Mouse (Mus musculus) skeletal muscle tissue, postnatal 0 days (tissue): ENCODE data around the gene Tsr1. TPM values are rescaled to one million over a fixed set of nuclear protein-coding genes. Genes with fewer than 3 reads are reported as not detected.

Experiments used
- microRNA-seq, 2 experiments: library from miRNA; unstranded; fragments of <30 nt; microRNA quantifications; one replicate each; pipeline ENCODE4; 2016
- polyA plus RNA-seq: library from polyadenylated mRNA; unstranded; fragments of >200 nt; fragmentation: Nextera tagmentation; extraction: Ambion mirVana; gene quantifications from 2 replicates; pipeline ENCODE4 v1.2.1, GENCODE M21; 2015

Tsr1 gene
- 17.8 and 18.1 TPM in 2 replicates for polyA plus RNA-seq

GRCm38 (mm10) chr11:74897678-74898516 lies at the start of gene Tsr1:
TSS of gene Tsr1 (plus strand) at chr11:74898071.

GRCm38 (mm10) chr11:74896901-74897677 lies 782 bp upstream of the Tsr1 start, which contains the start of gene Sgsm2:
TSS of gene Sgsm2 (minus strand) at chr11:74897060.

GRCm38 (mm10) chr11:74925577-74926387 lies 27.9 kb downstream of the Tsr1 start, which contains the start of the genes Smg6 and Srr:
TSS of gene Smg6 (plus strand) at chr11:74925823.
TSS of gene Srr (minus strand) at chr11:74925948.

Small RNA genes within 50 kb of the gene (microRNA-seq; reads per million reads assigned to microRNA genes)
- gene Mir6926, result 0.21 to 0.61 reads per million in 2 experiments

Other genes starting within 250 kb of the Tsr1 start
- gene Cluh, start 248.6 kb upstream of the Tsr1 start, polyA plus RNA-seq, result 41.2 and 43.3 TPM in 2 replicates
- 43.7 and 51.0 TPM in 2 replicates for gene Pafah1b1, start 173.4 kb upstream of the Tsr1 start, polyA plus RNA-seq
- 8.5 and 11.2 TPM in 2 replicates for gene Mettl16, start 127.2 kb upstream of the Tsr1 start, polyA plus RNA-seq
- gene Mnt, start 67.2 kb upstream of the Tsr1 start, polyA plus RNA-seq, result 1.5 and 2.2 TPM in 2 replicates
- gene Sgsm2, start 1.0 kb upstream of the Tsr1 start, polyA plus RNA-seq, result 2.1 and 2.3 TPM in 2 replicates
- 6.4 and 6.8 TPM in 2 replicates for gene Smg6, start 27.8 kb downstream of the Tsr1 start, polyA plus RNA-seq
- gene Srr, start 27.9 kb downstream of the Tsr1 start, polyA plus RNA-seq, result 15.1 and 16.2 TPM in 2 replicates